Mouse (Mus musculus) CD4-positive, CD25-positive, alpha-beta regulatory T cell, adult 2 months (primary cell): ENCODE measurements around the gene Purb.
"Not testable (repeated sequence)": the region's sequence is repeated elsewhere in the genome, so short reads cannot be mapped to it uniquely, and the experiment has no call there.

Experiments used
- DNase-seq: peaks from one replicate; pipeline ENCODE4 v3.0.0-alpha.2; 2012; ENCODE audit warnings: low read depth, low spot score

Gene Purb

GRCm38 (mm10) chr11:6444077-6444853, 31.5 kb downstream of the Purb start, which contains the start of gene H2afv:
H2afv (minus strand) TSS chr11:6444443.
- DNase-seq: peak; percentile 99

GRCm38 (mm10) chr11:6443727-6444076, 32.0 kb downstream of the Purb start:
- DNase-seq: no peak

GRCm38 (mm10) chr11:6443102-6443501, 32.6 kb downstream of the Purb start:
- DNase-seq: no peak

GRCm38 (mm10) chr11:6442566-6442965, 33.2 kb downstream of the Purb start:
- DNase-seq: no peak

- DNase-seq: no peak
Measured at GRCm38 (mm10) chr11:6440171-6440570, 35.5 kb downstream of the Purb start.

GRCm38 (mm10) chr11:6437667-6438066, 38.0 kb downstream of the Purb start:
- no peak for DNase-seq

GRCm38 (mm10) chr11:6436442-6436841, 39.3 kb downstream of the Purb start:
- DNase-seq: peak; percentile 74

GRCm38 (mm10) chr11:6430186-6430585, 45.5 kb downstream of the Purb start:
- no peak for DNase-seq

- DNase-seq: no peak
Measured at GRCm38 (mm10) chr11:6420722-6421350, 54.9 kb downstream of the Purb start.

GRCm38 (mm10) chr11:6420283-6420703, 55.4 kb downstream of the Purb start:
- DNase-seq: no peak

- DNase-seq: not testable (repeated sequence)
Measured at GRCm38 (mm10) chr11:6419156-6419555, 56.6 kb downstream of the Purb start.

GRCm38 (mm10) chr11:6418751-6419150, 57.0 kb downstream of the Purb start:
- no peak for DNase-seq
